Mouse (Mus musculus): ENCODE results near the gene Sh2d6.

DNA sequence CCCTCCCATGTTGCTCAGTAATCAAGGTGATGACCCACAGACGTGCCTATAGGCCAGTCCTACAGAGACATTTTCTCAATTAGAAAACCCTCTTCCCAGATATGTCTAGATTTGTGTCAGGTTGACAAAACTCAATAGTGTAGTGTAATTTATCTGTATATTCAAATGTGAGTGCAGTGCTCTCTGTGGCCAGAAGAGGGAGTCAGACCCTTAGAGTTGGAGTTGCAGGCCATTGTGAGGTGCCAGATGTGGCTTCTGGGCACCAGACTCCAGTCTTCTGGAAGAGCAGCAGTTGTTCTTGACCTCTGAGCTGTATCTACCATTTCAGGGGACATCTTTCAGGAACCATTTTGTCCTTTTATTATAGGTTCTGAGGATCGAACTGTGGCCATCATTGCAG, 25.6 kb upstream of the Sh2d6 start:
- TF ChIP-seq CTCF (IDR thresholded peaks at IDR 0.05; ENCODE audit: low read depth) (no peak; the same call in 1 of the 2 replicates), EP300 (IDR thresholded peaks at IDR 0.05; ENCODE audit: low read depth) (no peak)

All from heart, postnatal 0 days (tissue).